Mouse (Mus musculus) myocyte (in vitro differentiated cells): ENCODE data around the gene Mstn.

Source experiments
- E2F4 ChIP-seq: IDR thresholded peaks from one replicate; pipeline ENCODE4 v1.6.1; 2011; ENCODE audit warnings: mild to moderate bottlenecking, control low read depth, moderate library complexity; ENCODE audit not compliant: insufficient read depth
- MAX ChIP-seq: IDR thresholded peaks from one replicate; pipeline ENCODE4 v1.6.1; 2011; ENCODE audit warnings: low read depth, mild to moderate bottlenecking, control low read depth
- MYOG ChIP-seq, 3 experiments: IDR thresholded peaks; one replicate each; pipeline ENCODE4 v1.6.1; 2011; ENCODE audit warnings: control low read depth in 2 of 3, low read depth in 2 of 3, mild to moderate bottlenecking in 2 of 3; ENCODE audit not compliant: insufficient read length in 2 of 3, control insufficient read depth in 1 of 3, insufficient read depth in 1 of 3
- POLR2A ChIP-seq: IDR thresholded peaks from one replicate; pipeline ENCODE4 v1.6.1; 2011; ENCODE audit warnings: low read depth, mild to moderate bottlenecking, control low read depth, moderate library complexity; ENCODE audit not compliant: insufficient read length
- SRF ChIP-seq: IDR thresholded peaks from one replicate; pipeline ENCODE4 v1.6.1; 2011; ENCODE audit warnings: low read depth; ENCODE audit not compliant: control insufficient read depth, insufficient read length
- USF1 ChIP-seq: IDR thresholded peaks from one replicate; pipeline ENCODE4 v1.6.1; 2011; ENCODE audit warnings: low read depth, mild to moderate bottlenecking, control low read depth, moderate library complexity

DNA sequence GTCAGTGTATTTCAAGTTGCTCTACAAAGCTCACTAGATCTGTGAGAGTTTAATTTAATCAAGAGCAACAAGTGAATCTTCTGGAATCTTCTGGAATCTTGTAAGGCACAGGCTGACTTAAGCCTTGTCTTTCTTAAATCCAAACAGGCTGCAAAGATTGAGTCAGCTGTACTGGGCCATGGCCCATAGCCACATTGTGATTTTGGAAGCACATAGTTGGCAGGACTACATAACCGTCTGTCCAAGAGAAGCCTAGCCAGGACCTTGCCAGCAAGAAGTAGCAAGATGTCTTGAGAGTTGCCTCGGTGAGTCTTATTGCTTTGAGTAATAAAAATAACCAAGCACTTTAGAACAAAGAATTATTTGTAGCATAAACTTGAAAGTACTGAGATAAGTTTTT is 18.4 kb downstream of the Mstn start:
- no peak for TF ChIP-seq POLR2A
- TF ChIP-seq MYOG (IDR thresholded peaks at IDR 0.05; ENCODE audit: control insufficient read depth in 1 of 3, insufficient read depth in 1 of 3, insufficient read length in 2 of 3, low read depth in 2 of 3) = no peak
- no peak for TF ChIP-seq MAX
- no peak for TF ChIP-seq E2F4
- no peak for TF ChIP-seq SRF
- no peak for TF ChIP-seq USF1
